Mouse (Mus musculus) Patski (cell line): ENCODE measurements at regions not wholly inside any gene's neighbourhood (a gene's known extent, or its start where the extent isn't known, plus 50 kb on each side); places are given as distances from the start of the nearest gene placed in this dataset.

Source experiments
- ATAC-seq: fragments of 100-300 bp; one replicate; pipeline ENCODE4 v1.8.0; 2021
- CTCF ChIA-PET: fragments of 350-600 bp; sonication (Branson Sonifier 250); formaldehyde crosslinking; loops from one replicate; lab custom pipeline; 2022; ENCODE audit warnings: inconsistent platforms; lab: Charles Lee
- POLR2A ChIA-PET: fragments of 350-600 bp; sonication (Branson Sonifier 250); formaldehyde crosslinking; loops from one replicate; lab custom pipeline; 2022; ENCODE audit warnings: antibody characterized with exemption, inconsistent platforms; lab: Charles Lee
- DNase-seq: peaks from one replicate; pipeline ENCODE4 v3.0.0-alpha.2; 2011; ENCODE audit warnings: low read depth, low spot score
- H3K27me3 ChIP-seq: fragments of 371-371 bp; one replicate; pipeline ENCODE4 v1.5.1; 2021
- CTCF ChIP-seq: fragments of 100-300 bp; IDR thresholded peaks from one replicate; pipeline ENCODE4 v1.5.1; 2021
- in situ Hi-C: fragments of 300-500 bp; cut with MboI; formaldehyde crosslinking; loops from 3 replicates; pipeline ENCODE4 v1.11.1; 2018; ENCODE audit warnings: low pct_unique_long_range_greater_than_20kb, mixed read lengths

GRCm38 (mm10) chr10:114083441-114083840, 718.7 kb downstream of the Trhde start:
- TF ChIP-seq CTCF: no peak
- CTCF ChIA-PET: no interaction called here
- ATAC-seq (no peak), DNase-seq (no peak)
- in situ Hi-C loops: no loop called here
- H3K27me3 ChIP-seq: no peaks in the 10 kb centered on the region
- POLR2A ChIA-PET: no interaction called here

- POLR2A ChIA-PET: no interaction called here
- CTCF ChIA-PET: no interaction called here
- ATAC-seq: no peak
- in situ Hi-C loops: no loop called here
- H3K27me3 ChIP-seq: no peaks in the 10 kb centered on the region
- no peak for DNase-seq
- TF ChIP-seq CTCF: no peak
These were observed 760.1 kb downstream of the Trhde start for GRCm38 (mm10) chr10:114041991-114042390.

GRCm38 (mm10) chr10:114013427-114013826, 788.7 kb downstream of the Trhde start:
- ATAC-seq (no peak), DNase-seq (no peak)
- H3K27me3 ChIP-seq: no peaks in the 10 kb centered on the region
- POLR2A ChIA-PET: no interaction called here
- CTCF ChIA-PET: no interaction called here
- in situ Hi-C loops: no loop called here
- TF ChIP-seq CTCF: no peak

- in situ Hi-C loops: no loop called here
These were observed 816.7 kb downstream of the Trhde start for GRCm38 (mm10) chr10:113985376-113985775.

GRCm38 (mm10) chr10:113972826-113973225, 829.3 kb downstream of the Trhde start:
- CTCF ChIA-PET: interaction anchor here (0.6 kb wide), 1 partner anchor 109 kb away, joined by 3 read pairs; no protein-coding TSS in a partner anchor
- in situ Hi-C loops: no loop called here
- no peaks in the 10 kb centered on the region for H3K27me3 ChIP-seq
- ATAC-seq: no peak
- TF ChIP-seq CTCF: no peak
- POLR2A ChIA-PET: no interaction called here
- no peak for DNase-seq

More at GRCm38 (mm10) chr10:113985376-113985775, 816.7 kb downstream of the Trhde start:
- DNase-seq (no peak), ATAC-seq (no peak)
- ChIA-PET POLR2A (no interaction called here), CTCF (no interaction called here)
- no peaks in the 10 kb centered on the region for H3K27me3 ChIP-seq
- TF ChIP-seq CTCF: no peak

DNA sequence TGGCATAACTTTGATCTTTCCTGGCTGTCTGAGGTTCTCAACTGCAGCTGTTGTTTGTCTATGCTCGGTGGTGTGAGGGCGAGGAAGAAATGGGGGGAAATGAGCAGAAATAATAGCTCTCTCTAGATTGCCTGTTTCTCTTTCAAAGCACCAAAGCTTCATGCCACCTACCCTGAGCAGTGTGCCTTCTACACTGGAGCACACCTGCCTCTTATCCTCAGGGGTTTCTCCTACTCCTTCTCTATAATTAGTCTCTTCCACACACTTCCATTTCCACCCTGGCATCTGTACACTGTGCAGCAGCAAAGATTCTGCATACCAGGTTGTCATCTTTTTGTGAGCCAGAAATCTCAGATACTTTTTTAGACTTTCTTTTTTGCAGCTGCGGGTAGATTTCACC, 855.3 kb downstream of the Trhde start:
- no peak for ATAC-seq
- in situ Hi-C loops: no loop called here
- no peak for DNase-seq
- no peak for TF ChIP-seq CTCF
- POLR2A ChIA-PET: no interaction called here
- CTCF ChIA-PET: no interaction called here
- no peaks in the 10 kb centered on the region for H3K27me3 ChIP-seq

DNA sequence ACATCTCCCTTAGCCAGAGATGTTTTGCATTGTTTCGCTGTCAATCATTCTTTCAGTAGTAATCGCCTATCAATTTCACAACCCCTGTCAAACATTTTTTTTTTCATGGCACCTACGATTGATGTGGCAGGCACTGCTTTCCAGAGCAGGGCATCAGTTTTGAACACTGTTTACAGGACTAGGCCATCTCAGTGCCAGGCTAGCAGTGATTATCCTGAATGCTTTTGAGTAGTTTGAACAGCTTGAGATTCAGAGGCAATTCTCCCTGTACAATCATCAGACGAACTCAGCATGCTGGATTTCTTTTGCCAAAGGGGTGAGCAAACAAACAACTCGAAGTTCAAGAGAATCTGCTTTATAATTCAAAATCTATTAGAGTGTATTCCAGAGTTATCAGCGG, 862.6 kb downstream of the Trhde start:
- ChIA-PET POLR2A (no interaction called here), CTCF (no interaction called here)
- in situ Hi-C loops: no loop called here
- TF ChIP-seq CTCF: no peak
- DNase-seq (no peak), ATAC-seq (no peak)
- H3K27me3 ChIP-seq: no peaks in the 10 kb centered on the region

GRCm38 (mm10) chr10:113930201-113930790, 871.8 kb downstream of the Trhde start:
- CTCF ChIA-PET: no interaction called here
- POLR2A ChIA-PET: no interaction called here
- H3K27me3 ChIP-seq: no peaks in the 10 kb centered on the region
- no peak for DNase-seq
- in situ Hi-C loops: no loop called here
- no peak for ATAC-seq
- no peak for TF ChIP-seq CTCF

DNA sequence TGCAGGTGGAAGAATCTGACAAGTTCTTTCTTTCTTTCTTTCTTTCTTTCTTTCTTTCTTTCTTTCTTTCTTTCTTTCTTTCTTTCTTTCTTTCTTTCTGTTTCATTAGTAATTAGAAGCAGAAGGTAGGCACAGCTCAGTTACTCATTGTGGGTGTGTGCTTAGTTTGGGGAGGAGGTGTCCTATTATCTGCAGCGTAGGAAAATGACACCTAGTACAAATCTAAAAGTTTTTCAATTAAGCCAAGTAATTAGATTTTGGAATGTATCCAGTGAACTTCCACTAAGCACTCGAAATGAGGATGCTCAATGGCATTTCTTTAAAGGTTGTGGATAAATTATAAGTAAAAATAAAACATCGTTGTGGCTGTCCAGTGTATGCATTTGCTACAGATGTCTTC, 885.4 kb downstream of the Trhde start:
- DNase-seq (no peak), ATAC-seq (no peak)
- no peak for TF ChIP-seq CTCF
- no peaks in the 10 kb centered on the region for H3K27me3 ChIP-seq
- CTCF ChIA-PET: no interaction called here
- POLR2A ChIA-PET: no interaction called here
- in situ Hi-C loops: no loop called here

DNA sequence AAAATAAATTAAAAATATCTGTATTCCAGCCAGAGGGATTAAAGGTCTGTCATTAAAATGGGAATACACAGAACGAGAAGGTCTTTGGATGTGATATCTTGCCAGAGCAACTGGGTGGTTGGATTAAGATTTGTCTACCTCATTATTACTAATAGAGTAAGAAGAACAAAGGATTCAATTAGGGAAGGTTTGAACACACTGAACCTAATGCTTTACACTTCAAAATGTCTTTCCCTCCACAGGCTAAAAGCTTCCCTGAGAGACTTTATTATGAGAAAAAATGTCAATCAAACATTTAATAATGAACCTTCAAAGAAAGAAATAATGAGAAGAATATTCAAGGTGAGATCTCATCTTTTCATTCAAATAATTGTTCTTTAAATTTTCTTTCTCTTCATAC, 899.4 kb downstream of the Trhde start:
- DNase-seq (no peak), ATAC-seq (no peak)
- no peaks in the 10 kb centered on the region for H3K27me3 ChIP-seq
- CTCF ChIA-PET: no interaction called here
- TF ChIP-seq CTCF: no peak
- in situ Hi-C loops: no loop called here
- POLR2A ChIA-PET: no interaction called here

DNA sequence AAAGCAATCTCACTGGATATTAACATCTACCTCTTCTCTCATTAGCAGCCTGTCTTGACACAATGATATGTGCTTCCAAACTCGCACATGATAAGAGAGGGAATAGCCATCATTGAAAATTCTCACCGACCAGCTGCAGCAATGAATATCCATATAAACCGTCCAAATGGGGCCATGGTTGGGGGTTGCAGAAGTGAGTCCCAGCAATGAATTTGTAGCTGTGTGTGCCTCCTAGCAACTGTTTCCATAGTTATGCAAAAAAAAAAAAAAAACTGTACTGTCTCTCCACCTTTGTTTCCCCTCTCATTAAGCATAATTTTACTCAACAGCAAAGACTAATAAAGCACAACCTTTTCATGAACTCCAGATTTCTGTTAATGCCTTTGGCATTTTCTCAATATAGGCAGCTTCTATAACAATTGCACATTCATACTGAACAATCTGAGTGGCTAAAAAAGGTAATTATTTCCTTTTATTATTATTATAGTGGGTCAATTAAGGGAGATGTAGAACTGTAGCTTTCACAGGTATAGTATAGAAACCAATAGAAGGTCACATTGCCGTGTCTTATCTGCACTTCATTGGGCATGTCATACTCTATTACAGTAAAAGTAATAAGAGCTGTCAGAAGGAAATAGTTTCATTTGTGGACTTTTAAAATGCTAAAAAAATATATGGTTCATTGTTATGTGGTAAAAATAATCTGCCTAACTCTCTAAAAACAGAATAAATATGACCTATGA, 927.5 kb downstream of the Trhde start:
- POLR2A ChIA-PET: no interaction called here
- ATAC-seq: no peak

GRCm38 (mm10) chr10:113824596-113824995, 895.8 kb upstream of the Atxn7l3b start:
- no peak for TF ChIP-seq CTCF
- H3K27me3 ChIP-seq: no peaks in the 10 kb centered on the region
- in situ Hi-C loops: no loop called here
- no peak for DNase-seq
- ATAC-seq: no peak
- POLR2A ChIA-PET: no interaction called here
- CTCF ChIA-PET: no interaction called here

More for the DNA sequence above, 927.5 kb downstream of the Trhde start:
- no peak for TF ChIP-seq CTCF
- H3K27me3 ChIP-seq: no peaks in the 10 kb centered on the region
- DNase-seq: no peak
- in situ Hi-C loops: no loop called here
- CTCF ChIA-PET: no interaction called here
